Mouse (Mus musculus) myocyte (in vitro differentiated cells): ENCODE results near the gene Taf6l. TPM values are rescaled to one million over a fixed set of nuclear protein-coding genes. Genes with fewer than 3 reads are reported as not detected.

ENCODE experiments used
- H3K27me3 ChIP-seq: one replicate; pipeline ENCODE4 v1.6.1; 2011; ENCODE audit not compliant: control insufficient read depth, insufficient read depth, insufficient read length
- H3K36me3 ChIP-seq: one replicate; pipeline ENCODE4 v1.6.1; 2011; ENCODE audit not compliant: control insufficient read depth, insufficient read depth
- H3K4me2 ChIP-seq: one replicate; pipeline ENCODE4 v1.6.1; 2011; ENCODE audit warnings: low read depth, control low read depth
- H3K4me3 ChIP-seq: one replicate; pipeline ENCODE4 v1.5.1; 2011; ENCODE audit warnings: mild to moderate bottlenecking, control low read depth, moderate library complexity
- H3K79me2 ChIP-seq: one replicate; pipeline ENCODE4 v1.6.1; 2011; ENCODE audit not compliant: control insufficient read depth, insufficient read depth
- H3ac ChIP-seq: one replicate; pipeline ENCODE4 v1.6.1; 2011; ENCODE audit not compliant: control insufficient read depth, insufficient read length
- CEBPB ChIP-seq: IDR thresholded peaks from 2 replicates; pipeline ENCODE4 v1.6.1; 2011; ENCODE audit warnings: mild to moderate bottlenecking, moderate library complexity; ENCODE audit not compliant: poor library complexity, insufficient read depth, severe bottlenecking
- E2F4 ChIP-seq: IDR thresholded peaks from one replicate; pipeline ENCODE4 v1.6.1; 2011; ENCODE audit warnings: mild to moderate bottlenecking, control low read depth, moderate library complexity; ENCODE audit not compliant: insufficient read depth
- MAX ChIP-seq: IDR thresholded peaks from one replicate; pipeline ENCODE4 v1.6.1; 2011; ENCODE audit warnings: low read depth, mild to moderate bottlenecking, control low read depth
- MYOD1 ChIP-seq, 3 experiments: IDR thresholded peaks; one replicate each; pipeline ENCODE4 v1.6.1; 2011; ENCODE audit warnings: control low read depth in 2 of 3, low read depth in 2 of 3, mild to moderate bottlenecking in 2 of 3, moderate library complexity in 1 of 3; ENCODE audit not compliant: insufficient read length in 2 of 3, control insufficient read depth in 1 of 3
- MYOG ChIP-seq, 3 experiments: IDR thresholded peaks; one replicate each; pipeline ENCODE4 v1.6.1; 2011; ENCODE audit warnings: control low read depth in 2 of 3, low read depth in 2 of 3, mild to moderate bottlenecking in 2 of 3; ENCODE audit not compliant: insufficient read length in 2 of 3, control insufficient read depth in 1 of 3, insufficient read depth in 1 of 3
- POLR2A ChIP-seq: IDR thresholded peaks from one replicate; pipeline ENCODE4 v1.6.1; 2011; ENCODE audit warnings: low read depth, mild to moderate bottlenecking, control low read depth, moderate library complexity; ENCODE audit not compliant: insufficient read length
- POLR2AphosphoS2 ChIP-seq: IDR thresholded peaks from one replicate; pipeline ENCODE4 v1.6.1; 2011; ENCODE audit warnings: low read depth, control low read depth; ENCODE audit not compliant: insufficient read length
- REST ChIP-seq: IDR thresholded peaks from one replicate; pipeline ENCODE4 v1.6.1; 2011; ENCODE audit warnings: mild to moderate bottlenecking, control low read depth, moderate library complexity; ENCODE audit not compliant: insufficient read depth, insufficient read length
- SRF ChIP-seq: IDR thresholded peaks from one replicate; pipeline ENCODE4 v1.6.1; 2011; ENCODE audit warnings: low read depth; ENCODE audit not compliant: control insufficient read depth, insufficient read length
- TCF12 ChIP-seq: IDR thresholded peaks from one replicate; pipeline ENCODE4 v1.6.1; 2011; ENCODE audit warnings: mild to moderate bottlenecking, control low read depth; ENCODE audit not compliant: poor library complexity, insufficient read depth, severe bottlenecking
- TCF3 ChIP-seq: IDR thresholded peaks from one replicate; pipeline ENCODE4 v1.6.1; 2011; ENCODE audit warnings: low read depth, control low read depth; ENCODE audit not compliant: insufficient read length
- USF1 ChIP-seq: IDR thresholded peaks from one replicate; pipeline ENCODE4 v1.6.1; 2011; ENCODE audit warnings: low read depth, mild to moderate bottlenecking, control low read depth, moderate library complexity
- polyA plus RNA-seq: library from polyadenylated mRNA; unstranded; fragments of >200 nt; fragmentation: generic; extraction: Trizol; gene quantifications from one replicate; pipeline ENCODE4 v1.2.1, GENCODE M21; 2012; ENCODE audit warnings: missing spikeins

Gene Taf6l
- polyA plus RNA-seq, 1 experiment, result 19.6 TPM

DNA sequence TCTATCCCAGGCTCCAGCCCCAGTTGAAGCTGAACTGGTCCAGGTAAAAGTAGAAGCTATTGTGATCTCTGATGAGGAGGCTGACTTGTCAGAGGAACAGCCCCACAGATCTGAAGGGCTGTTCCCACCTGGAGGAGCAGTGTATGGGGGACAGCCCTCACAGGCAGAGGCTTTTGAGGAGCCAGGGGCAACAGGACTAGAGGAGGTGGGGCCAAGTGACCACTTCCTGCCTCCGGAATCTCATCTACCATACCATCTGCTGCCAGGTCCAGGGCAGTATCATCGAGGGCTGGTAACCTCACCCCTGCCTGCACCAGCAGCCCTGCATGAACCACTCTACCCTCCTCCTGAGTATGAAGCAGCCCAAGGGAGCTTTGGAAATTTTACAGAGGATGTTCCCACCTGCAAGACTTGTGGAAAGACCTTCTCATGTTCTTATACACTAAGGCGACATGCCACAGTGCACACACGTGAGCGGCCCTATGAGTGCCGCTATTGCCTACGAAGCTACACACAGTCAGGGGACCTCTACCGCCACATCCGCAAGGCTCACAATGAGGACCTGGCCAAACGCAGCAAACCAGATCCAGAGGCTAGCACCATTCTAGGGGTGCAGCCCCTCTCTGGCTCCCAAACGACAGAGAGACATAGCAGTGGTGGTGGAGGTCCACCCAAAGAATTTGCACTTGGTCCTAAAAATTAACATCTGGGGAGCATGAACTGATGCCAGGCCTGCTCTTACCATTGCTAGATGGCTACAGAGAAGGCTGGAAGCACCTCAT is 17.9 kb upstream of the Taf6l start:
- H3K79me2 ChIP-seq, result no peaks in the 10 kb centered on the region
- H3K4me3 ChIP-seq, result peak overlapping the region; percentile 50
- TF ChIP-seq CEBPB (no peak), MYOG (IDR thresholded peaks at IDR 0.05; ENCODE audit: control insufficient read depth in 1 of 3, insufficient read depth in 1 of 3, insufficient read length in 2 of 3, low read depth in 2 of 3) (no peak), POLR2AphosphoS2 (peak; percentile 16), SRF (no peak), MAX (no peak), POLR2A (no peak), TCF12 (no peak)
- H3K36me3 ChIP-seq, result peaks cover 26% of the 10 kb centered on the region
- peak overlapping the region; percentile 84 for H3K4me2 ChIP-seq
- H3K27me3 ChIP-seq, result no peaks in the 10 kb centered on the region
- H3ac ChIP-seq, result no peak overlapping the region

DNA sequence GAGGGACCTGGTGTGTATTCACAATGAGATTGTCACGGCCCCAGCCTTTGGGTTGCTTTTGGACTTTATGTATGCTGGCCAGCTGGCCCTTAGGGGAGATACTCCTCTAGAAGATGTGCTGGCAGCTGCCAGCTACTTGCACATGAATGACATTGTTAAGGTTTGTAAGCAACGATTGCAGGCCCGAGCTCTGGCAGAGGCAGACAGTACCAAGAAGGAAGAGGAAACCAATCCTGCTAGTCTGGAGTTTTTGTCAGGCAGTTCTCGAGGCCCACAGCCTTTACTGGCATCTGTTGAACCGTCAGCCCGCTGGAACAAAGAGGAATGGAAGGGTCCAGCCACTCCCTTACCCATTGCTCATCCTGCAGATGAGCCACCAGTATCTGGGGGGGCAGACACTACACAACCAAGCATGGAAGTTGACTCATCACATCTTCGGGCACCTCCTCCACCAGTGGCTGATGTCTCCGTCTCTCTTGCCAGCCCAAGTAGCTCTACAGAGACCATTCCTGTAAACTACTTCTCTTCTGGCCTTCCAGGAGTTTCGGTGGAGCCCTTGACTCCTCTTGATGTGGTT is 17.1 kb upstream of the Taf6l start:
- Histone ChIP-seq H3ac (no peak overlapping the region), H3K36me3 (peaks cover 19% of the 10 kb centered on the region), H3K4me3 (peak overlapping the region; percentile 50), H3K79me2 (peaks cover under 1% of the 10 kb centered on the region), H3K27me3 (no peaks in the 10 kb centered on the region), H3K4me2 (peak overlapping the region; percentile 84)
- TF ChIP-seq MAX (no peak), MYOD1 (IDR thresholded peaks at IDR 0.05; ENCODE audit: control insufficient read depth in 1 of 3, insufficient read length in 2 of 3, low read depth in 2 of 3) (no peak), POLR2A (peak; percentile 48), POLR2AphosphoS2 (peak; percentile 67), CEBPB (no peak), TCF12 (no peak), E2F4 (no peak), SRF (no peak), USF1 (no peak), TCF3 (no peak), REST (no peak)

DNA sequence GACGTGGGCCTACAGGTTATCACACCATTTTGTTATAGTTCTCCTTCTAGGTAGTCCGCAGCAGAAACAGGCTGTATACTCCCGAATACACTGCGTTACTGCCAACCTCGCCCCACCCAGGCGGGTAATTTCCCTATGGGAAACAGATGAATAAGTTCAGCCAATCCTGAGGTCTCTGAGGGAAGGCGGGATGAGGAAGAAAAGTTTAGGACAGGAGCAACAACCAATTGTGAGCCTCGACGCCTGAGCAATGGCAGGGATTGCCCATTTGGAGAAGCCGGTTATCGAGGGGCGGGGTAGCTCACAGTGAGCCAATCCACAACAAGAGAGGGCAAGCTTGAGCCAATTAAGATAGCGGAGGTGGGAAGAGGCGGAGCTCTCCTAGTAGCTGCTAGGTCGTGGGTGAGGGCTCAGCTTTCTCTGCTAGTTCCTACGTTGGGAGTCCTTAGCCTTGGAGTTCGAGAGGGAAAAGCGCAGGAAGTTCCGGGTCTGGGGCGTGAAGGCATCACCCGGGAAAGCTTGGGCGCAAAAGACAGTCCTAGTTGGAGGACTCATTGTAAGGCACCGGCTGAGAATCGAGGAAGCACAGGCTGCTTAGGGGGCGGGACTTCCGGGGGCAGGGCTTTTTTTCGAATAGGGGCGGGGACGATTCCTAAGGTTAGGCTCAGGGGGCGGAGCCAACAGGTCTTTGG is 16.1 kb upstream of the Taf6l start, which contains the start of gene Zbtb3:
Gene Zbtb3, plus strand, starts transcription at position 426 of the 692 bp plus-strand sequence.
- peaks cover 11% of the 10 kb centered on the region for H3K79me2 ChIP-seq
- no peak within 1 kb of the TSS for H3ac ChIP-seq
- TF ChIP-seq USF1 (no peak), E2F4 (peak; percentile 46), POLR2AphosphoS2 (peak; percentile 37), CEBPB (no peak), POLR2A (peak; percentile 54), MYOD1 (IDR thresholded peaks at IDR 0.05; ENCODE audit: control insufficient read depth in 1 of 3, insufficient read length in 2 of 3, low read depth in 2 of 3) (no peak), TCF3 (no peak), REST (no peak), MYOG (IDR thresholded peaks at IDR 0.05; ENCODE audit: control insufficient read depth in 1 of 3, insufficient read depth in 1 of 3, insufficient read length in 2 of 3, low read depth in 2 of 3) (no peak), TCF12 (no peak), MAX (no peak), SRF (peak; percentile 72)
- peak within 1 kb of the TSS; percentile 90 for H3K4me2 ChIP-seq
- peak within 1 kb of the TSS; percentile 50 for H3K4me3 ChIP-seq
- no peaks in the 10 kb centered on the region for H3K27me3 ChIP-seq
- peaks cover 9% of the 10 kb centered on the region for H3K36me3 ChIP-seq

DNA sequence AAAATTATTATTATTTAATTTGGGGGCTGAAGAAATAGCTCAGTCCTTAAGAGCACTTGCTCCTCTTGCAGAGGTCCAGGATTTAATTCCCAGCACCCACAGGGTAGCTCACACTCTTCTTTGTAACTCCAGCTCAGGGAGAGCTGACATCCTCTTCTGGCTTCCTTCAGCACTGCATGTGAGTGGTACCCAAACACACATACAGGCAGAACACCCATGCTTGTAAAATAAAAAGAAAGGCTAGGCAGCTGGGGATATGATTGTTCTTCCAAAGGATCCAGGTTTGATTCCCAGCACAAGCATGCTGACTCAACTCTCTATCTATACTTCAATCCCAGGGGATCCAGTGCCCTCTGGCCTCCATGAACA is 12.7 kb upstream of the Taf6l start:
- no peak overlapping the region for H3ac ChIP-seq
- H3K36me3 ChIP-seq, result peaks cover 11% of the 10 kb centered on the region
- H3K79me2 ChIP-seq, result peaks cover 23% of the 10 kb centered on the region
- H3K4me2 ChIP-seq, result peak overlapping the region; percentile 80
- H3K27me3 ChIP-seq, result no peaks in the 10 kb centered on the region
- TF ChIP-seq POLR2AphosphoS2, result no peak
- no peak for TF ChIP-seq REST
- TF ChIP-seq TCF3, result no peak
- peak overlapping the region; percentile 75 for H3K4me3 ChIP-seq
